Mouse (Mus musculus): Measurements from ENCODE around the gene Nlgn1.

GRCm38 (mm10) chr3:25697231-25697630, 635.0 kb downstream of the Nlgn1 start:
- no peak for TF ChIP-seq CTCF (IDR thresholded peaks at IDR 0.05; ENCODE audit: extremely low read depth, insufficient read length, insufficient replicate concordance, low read depth, low read length)
- no peak for TF ChIP-seq POLR2A (IDR thresholded peaks at IDR 0.05; ENCODE audit: low read depth, low read length)

All from small intestine, adult 2 months (tissue).